Mouse (Mus musculus) C2C12 (cell line): ENCODE measurements around the gene Arhgap24.

ENCODE experiments used
- CTCF ChIP-seq: IDR thresholded peaks from one replicate; pipeline ENCODE4 v1.5.1; 2011; ENCODE audit not compliant: control insufficient read depth, insufficient read depth, insufficient read length
- MAX ChIP-seq: IDR thresholded peaks from one replicate; pipeline ENCODE4 v1.6.1; 2011; ENCODE audit warnings: mild to moderate bottlenecking, control low read depth
- MYOD1 ChIP-seq: IDR thresholded peaks from one replicate; pipeline ENCODE4 v1.6.1; 2011; ENCODE audit warnings: low read depth; ENCODE audit not compliant: control insufficient read depth, insufficient read length
- MYOG ChIP-seq: IDR thresholded peaks from one replicate; pipeline ENCODE4 v1.6.1; 2011; ENCODE audit not compliant: control insufficient read depth, insufficient read length; ENCODE audit errors: extremely low read depth
- USF1 ChIP-seq: IDR thresholded peaks from one replicate; pipeline ENCODE4 v1.6.1; 2011; ENCODE audit warnings: low read depth, mild to moderate bottlenecking, control low read depth, moderate library complexity

GRCm38 (mm10) chr5:102555958-102556357, 74.8 kb downstream of the Arhgap24 start:
- TF ChIP-seq CTCF (no peak), MYOG (no peak), MYOD1 (no peak), USF1 (no peak), MAX (no peak)
